Mouse (Mus musculus) fibroblast of lung, adult 2 months (primary cell): Measurements from ENCODE around the gene Nkx2-3.
A peak's percentile ranks its signal among the peaks of the same experiment; 100 is the strongest.

Experiments used
- DNase-seq: peaks from one replicate; pipeline ENCODE4 v3.0.0-alpha.2; 2011; ENCODE audit warnings: low read depth

The Nkx2-3 gene

GRCm38 (mm10) chr19:43605666-43606551, 6.2 kb upstream of the Nkx2-3 start:
- no peak for DNase-seq

GRCm38 (mm10) chr19:43606552-43607530, 5.3 kb upstream of the Nkx2-3 start:
- no peak for DNase-seq

- DNase-seq, result peak; percentile 26
These were observed 4.1 kb upstream of the Nkx2-3 start for GRCm38 (mm10) chr19:43607842-43608680.

- no peak for DNase-seq
These were observed 3.2 kb upstream of the Nkx2-3 start for GRCm38 (mm10) chr19:43608711-43609457.

GRCm38 (mm10) chr19:43609458-43610330, 2.4 kb upstream of the Nkx2-3 start:
- DNase-seq, result no peak

- DNase-seq, result no peak
These were observed 1.7 kb upstream of the Nkx2-3 start for GRCm38 (mm10) chr19:43610341-43610848.

- DNase-seq, result no peak
These were observed 1.0 kb upstream of the Nkx2-3 start for GRCm38 (mm10) chr19:43611110-43611509.

- no peak for DNase-seq
These were observed 564 bp upstream of the Nkx2-3 start for GRCm38 (mm10) chr19:43611561-43611960.

GRCm38 (mm10) chr19:43612501-43612971, 411 bp downstream of the Nkx2-3 start:
- DNase-seq, result no peak

GRCm38 (mm10) chr19:43613293-43614130, 1.4 kb downstream of the Nkx2-3 start:
- DNase-seq, result no peak

GRCm38 (mm10) chr19:43614341-43615073, 2.4 kb downstream of the Nkx2-3 start:
- no peak for DNase-seq

GRCm38 (mm10) chr19:43615074-43615445, 2.9 kb downstream of the Nkx2-3 start:
- DNase-seq, result no peak

- no peak for DNase-seq
These were observed 3.7 kb downstream of the Nkx2-3 start for GRCm38 (mm10) chr19:43615571-43616414.

GRCm38 (mm10) chr19:43616415-43616861, 4.3 kb downstream of the Nkx2-3 start:
- no peak for DNase-seq

GRCm38 (mm10) chr19:43616889-43617288, 4.8 kb downstream of the Nkx2-3 start:
- no peak for DNase-seq

GRCm38 (mm10) chr19:43617761-43618349, 5.7 kb downstream of the Nkx2-3 start:
- DNase-seq, result no peak
